Mouse (Mus musculus) thymus, adult 2 months (tissue): ENCODE measurements around the gene Gm11627.

Source experiments
- CTCF ChIP-seq: fragments of 200-500 bp; IDR thresholded peaks from 2 replicates; pipeline ENCODE4 v1.5.1; 2012; ENCODE audit warnings: mild to moderate bottlenecking, control low read depth, low read length, moderate library complexity, borderline replicate concordance; ENCODE audit not compliant: control insufficient read depth, poor library complexity, insufficient read depth; ENCODE audit errors: extremely low read depth
- POLR2A ChIP-seq: fragments of 200-500 bp; IDR thresholded peaks from 2 replicates; pipeline ENCODE4 v1.6.1; 2012; ENCODE audit warnings: mild to moderate bottlenecking, low read length, control low read depth, moderate library complexity; ENCODE audit not compliant: control insufficient read depth, poor library complexity, insufficient read depth; ENCODE audit errors: extremely low read depth

- TF ChIP-seq CTCF (no peak), POLR2A (no peak)
Observed at GRCm38 (mm10) chr11:102606751-102607171, 27.5 kb upstream of the Gm11627 start.
